Mouse (Mus musculus): ENCODE data around the gene Zfp711.

Gene Zfp711

DNA sequence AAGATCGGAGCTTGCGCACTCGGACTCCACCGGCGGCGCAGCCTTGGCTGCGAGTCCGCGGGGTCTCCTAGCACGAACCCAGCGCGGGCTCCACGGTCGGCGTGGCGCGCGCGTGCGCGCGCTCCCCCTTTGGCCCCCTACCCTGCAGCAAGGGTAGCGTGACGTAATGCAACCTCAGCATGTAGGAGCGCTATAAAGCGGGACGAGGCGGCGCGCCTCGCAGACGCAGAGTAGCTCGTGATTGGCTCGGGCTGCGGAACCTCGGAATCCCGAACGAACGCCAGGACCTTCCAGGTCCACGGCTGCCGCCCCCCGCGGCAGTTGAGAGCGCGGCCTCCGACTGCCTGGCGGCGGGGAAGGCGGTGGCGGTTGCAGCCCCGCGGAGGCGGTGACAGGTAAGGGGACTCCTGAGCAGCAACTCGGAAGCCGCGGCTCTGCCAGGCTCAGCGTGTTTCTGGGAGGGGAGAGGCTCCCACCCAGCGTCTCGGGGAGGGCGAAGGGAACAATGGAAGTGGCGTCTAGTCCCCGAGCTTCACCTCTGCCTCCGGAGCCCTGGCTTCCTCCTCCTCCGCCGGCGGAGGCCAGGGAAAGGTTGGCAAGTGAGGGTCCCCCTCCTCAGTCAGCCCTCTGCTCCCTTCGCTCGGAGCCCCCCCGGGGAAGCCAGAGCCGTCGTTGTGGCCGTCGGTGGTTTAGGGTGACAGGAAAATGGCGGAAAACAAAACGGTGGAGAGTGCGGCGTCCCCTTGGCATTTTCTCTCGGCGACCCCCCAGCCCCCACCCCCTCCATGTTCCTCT is at the start of gene Zfp711:
Gene Zfp711, plus strand, starts transcription at position 16 of the 795 bp plus-strand sequence.
- DNase-seq: peak; percentile 72 to 77

DNA sequence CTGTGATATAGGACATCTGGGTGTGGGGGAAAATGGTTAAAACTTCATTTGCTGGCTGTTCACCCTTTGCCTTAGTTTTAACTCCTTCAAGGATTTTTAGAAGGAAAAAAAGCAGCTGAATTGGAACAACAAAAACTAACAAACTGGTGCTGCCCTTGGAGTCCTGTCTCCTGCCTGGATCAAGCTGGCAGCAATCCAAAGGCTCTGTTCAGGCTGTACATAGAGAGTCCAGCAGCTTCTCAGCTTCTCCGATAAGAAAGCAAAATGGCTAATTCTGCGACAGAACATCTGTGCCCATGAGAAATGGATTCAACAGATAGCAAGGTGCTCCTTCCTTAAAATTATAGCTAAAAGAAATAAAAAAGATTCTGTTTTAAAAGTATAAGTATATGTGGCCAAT is 32.6 kb upstream of the Zfp711 start:
- DNase-seq: peak; percentile 2 to 3

DNA sequence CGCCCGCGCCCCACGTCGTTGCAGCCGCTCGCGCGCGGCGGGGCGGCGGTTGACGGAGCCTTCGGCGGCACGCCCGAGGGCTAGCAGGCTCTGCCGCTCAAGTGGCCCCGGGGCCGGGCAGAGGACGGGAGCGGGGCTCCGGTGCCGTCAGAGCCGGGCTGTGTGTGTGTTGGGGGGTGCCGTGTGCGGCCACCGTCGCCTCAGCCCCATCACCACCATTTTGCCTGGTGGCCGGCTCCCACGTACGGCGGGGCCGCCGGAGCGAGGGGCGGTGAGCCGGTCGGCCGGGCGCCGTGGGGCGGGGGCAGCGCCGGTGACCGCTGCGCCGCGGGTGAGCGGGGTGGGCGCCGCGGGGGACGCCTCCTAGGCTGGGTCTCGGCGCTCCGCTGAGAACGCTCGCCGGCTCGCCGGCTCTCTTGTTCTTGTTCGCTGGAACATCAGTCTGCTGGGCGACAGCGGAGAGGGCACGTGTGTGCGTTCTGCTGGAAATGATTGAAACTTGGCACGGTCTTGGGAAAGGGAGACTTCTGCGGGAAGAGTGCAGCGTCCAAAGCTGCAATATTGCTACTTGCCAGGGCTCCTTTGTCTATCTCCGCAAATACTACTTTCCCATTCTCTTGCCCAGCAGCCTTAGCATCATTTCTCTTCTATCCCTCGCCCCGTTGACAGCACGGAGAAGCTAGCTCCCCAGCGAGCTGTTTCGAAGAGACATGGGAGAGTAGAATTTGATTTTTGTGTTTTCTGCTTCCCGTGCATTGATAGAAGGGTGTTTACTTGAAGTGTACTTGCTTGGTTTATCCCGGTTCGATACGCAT is 1.2 kb downstream of the Zfp711 start:
- peak; percentile 37 to 53 for DNase-seq

DNA sequence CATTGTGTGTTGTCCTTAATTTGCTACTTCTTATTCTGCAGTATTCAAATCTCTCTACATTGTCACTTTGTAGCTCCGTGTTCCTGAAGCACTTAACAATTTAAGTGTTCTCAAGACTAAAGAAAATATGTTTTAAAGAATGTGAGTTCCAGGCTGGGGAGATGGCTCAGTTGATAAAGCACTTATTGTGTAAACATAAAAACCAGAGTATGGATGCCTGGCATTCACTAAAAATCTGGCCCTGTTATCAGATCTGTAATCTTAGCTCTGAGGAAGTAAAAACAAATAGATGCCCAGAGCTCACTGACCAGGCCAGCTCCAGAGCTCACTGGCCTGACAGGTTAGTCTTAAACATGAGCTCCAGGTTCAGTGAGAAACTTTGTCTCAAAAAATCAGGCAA is 75.2 kb downstream of the Zfp711 start:
- no peak for DNase-seq

DNA sequence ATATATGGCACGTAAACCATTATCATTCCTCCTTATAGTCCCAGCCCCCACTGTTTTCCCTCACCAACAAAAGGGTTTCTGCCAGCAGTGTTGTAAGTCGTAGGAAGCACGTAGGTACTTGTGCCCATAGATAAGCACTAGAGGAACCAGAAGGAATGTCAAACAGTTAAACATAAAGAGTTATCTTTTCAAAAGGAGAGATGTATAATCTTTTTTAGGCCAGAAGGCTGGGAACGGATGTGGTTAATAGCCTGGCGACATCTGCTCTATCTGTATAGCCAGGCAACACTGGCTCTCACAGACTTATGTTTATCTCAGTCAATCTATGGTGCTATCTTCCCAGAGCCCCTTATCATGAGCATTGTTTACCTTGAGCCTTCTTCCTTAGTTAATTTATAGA is 80.3 kb downstream of the Zfp711 start:
- DNase-seq: no peak

Measured in kidney, postnatal 4 days (tissue).